Mouse (Mus musculus) erythroid progenitor cell, adult 5-6 weeks (primary cell): ENCODE data around the gene Clta. TPM values are rescaled to one million over a fixed set of nuclear protein-coding genes. Genes with fewer than 3 reads are reported as not detected.

Experiments used
- ATAC-seq: replicated peaks from 2 replicates; pipeline ENCODE4 v1.8.0; 2016; ENCODE audit warnings: moderate number of reproducible peaks, mild to moderate bottlenecking, moderate TSS enrichment, inconsistent platforms; ENCODE audit not compliant: poor library complexity, low FRiP score, severe bottlenecking
- total RNA-seq, 2 experiments: library from RNA; stranded (forward) in 1 of 2; stranded (reverse) in 1 of 2; fragments of 150-400 nt in 1 of 2; fragments of 186-747, 209-891 nt in 1 of 2; gene quantifications; 2 replicates each; pipeline versions ENCODE4 v1.2.3 to v1.2.4; 2015 to 2017; ENCODE audit warnings: low replicate concordance in 2 of 2

Clta gene
- total RNA-seq, 2 experiments from 2014 or later = 108 to 166 TPM

DNA sequence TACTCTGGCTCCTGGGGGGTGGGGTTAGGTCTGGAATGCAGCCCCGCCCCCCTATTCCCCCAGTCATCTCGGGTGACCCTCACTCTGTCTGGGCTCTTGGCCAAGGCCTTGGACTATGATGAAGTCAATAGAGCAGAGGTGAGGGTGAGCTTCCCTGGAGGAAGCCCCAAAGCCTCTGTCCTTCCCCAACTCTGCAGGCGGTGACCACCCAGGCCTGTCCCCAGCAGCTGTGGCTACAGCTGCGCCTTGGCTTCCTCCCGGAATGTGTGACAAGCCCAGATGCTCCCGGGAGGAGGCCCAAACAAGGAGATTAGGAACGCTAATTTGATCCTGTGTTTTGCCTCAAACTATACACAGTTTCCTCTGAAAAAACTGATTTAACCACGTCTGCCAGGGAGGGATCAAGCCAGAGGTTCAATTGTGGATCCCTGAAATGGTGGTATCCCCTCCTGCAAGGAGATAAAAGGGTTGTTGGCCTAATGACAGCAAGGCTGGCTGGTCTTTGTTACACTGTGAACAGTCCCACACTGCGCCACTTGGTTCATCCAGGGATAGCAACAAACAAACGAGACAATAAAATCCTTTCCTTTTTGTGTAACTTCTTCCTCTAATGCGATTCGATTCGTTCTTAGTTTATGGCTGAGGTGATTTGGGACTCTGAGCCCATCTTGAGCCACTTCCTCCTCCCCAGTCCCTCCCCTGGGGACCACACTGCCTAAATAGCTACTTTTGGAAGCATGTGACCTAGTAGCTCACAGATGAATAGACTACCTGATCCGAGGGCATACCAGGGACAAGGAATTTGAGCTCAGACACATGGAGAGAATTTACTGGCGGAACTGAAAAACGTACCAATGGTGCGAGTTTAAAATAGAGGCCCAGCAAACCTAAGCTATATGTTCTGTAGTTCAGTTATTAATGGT, 25.5 kb upstream of the Clta start:
- no peak for ATAC-seq

DNA sequence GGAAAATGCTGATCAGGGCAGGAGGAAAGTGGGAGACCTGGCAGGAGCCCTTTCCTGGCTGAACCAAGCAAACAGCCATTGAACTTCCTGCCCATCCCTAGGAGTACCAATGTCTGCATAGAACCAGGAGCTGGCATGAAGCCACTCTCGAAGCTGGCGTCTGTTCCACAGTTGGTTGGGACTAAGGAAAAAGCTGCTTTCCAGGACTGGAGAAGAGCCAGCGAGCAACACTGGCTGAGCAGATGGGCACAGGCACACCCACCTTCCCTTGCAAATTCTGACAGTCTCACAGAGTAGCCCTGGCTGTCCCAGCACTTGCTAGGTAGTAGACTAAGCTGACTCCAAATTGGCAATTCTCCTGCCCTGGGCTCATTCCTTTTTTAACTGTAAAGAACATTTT, 24.5 kb upstream of the Clta start:
- no peak for ATAC-seq

DNA sequence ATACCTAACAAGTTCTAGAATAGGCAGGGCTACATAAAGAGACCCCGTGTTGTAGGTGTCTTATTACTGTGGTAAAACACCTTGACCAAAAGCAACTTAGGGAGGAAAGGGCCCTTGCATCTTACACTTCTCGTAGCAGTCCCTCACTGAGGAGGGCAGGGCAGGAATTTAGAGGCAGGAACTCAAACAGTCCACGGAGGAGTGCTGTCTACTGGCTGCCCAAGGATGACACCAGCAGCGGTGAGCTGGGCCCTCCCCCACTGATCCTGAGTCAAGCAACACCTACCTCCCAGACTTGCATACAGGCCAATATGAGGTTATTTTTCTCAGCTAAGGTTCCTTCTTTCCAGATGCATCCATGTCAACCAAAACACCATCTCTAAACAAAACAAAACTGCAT, 24.0 kb upstream of the Clta start:
- ATAC-seq = no peak

DNA sequence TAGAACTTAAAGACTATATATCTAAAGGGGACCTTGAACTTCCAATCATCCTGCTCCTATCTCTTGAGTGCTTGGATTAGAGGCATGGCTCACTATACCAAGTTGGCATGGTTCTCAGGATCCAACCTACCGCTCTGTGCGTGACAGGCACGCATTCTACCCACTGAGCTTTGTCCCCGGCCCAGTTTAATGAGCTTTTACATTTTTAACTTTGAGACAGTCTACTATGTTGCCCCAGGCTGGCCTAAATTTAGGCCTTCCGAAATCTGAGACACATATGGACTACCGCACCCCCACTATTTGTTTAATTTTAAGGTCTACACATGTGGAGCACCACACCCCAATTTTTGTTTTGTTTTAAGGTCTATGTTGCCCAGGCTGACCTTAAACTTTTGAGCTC, 23.4 kb upstream of the Clta start:
- no peak for ATAC-seq

DNA sequence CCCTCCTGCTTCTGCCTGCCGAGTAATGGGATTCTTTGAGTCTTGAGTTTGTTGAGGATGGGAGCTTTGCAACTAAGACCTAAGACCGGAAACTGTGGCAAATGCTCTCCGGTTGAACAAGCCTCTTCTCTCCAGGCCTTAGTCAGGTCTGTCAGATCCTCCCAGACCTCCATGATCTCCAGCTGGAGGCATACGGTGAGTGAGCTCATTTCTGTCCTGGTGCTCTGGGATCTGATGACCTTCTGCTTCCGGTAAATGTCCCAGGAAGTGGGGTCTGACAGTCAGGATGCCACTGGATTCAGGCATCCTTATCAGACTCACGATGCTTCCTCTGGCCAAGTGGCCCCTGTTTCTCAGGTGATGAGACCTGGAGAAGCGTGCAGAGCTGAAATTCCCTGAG, 23.0 kb upstream of the Clta start:
- no peak for ATAC-seq

DNA sequence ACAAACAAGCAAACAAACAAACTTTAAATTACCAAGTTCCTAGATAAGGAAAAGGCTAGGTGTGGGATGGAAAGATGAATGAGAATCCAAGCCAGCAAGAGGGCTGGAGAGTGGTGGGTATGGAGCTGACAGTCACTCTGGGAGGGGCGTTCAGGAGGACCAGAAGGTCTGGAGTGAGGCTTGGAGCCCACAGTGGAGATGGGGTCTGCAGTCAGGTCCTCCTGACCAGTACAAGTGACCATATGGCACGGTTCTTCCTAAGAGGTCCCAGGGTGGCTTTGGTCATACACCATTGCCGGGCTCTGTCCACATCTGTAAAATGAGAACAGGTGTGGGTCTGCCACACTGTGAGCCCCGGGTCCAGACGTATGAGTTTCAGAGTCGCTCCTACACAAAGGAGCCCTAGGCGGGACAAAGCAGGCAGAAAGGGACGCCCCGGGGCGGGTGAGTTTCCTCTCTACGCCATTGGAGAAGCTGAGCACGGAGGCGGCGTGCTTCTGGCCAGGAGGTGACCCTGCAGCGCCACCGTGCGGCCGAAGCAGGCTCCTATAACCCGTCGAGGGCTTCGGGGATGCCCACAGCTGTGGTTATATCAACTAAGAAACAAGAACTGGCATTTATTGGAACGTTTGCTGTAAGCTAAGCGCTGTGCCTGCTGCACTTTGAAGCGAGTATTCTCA, 22.1 kb upstream of the Clta start:
- ATAC-seq = peak; percentile 94

DNA sequence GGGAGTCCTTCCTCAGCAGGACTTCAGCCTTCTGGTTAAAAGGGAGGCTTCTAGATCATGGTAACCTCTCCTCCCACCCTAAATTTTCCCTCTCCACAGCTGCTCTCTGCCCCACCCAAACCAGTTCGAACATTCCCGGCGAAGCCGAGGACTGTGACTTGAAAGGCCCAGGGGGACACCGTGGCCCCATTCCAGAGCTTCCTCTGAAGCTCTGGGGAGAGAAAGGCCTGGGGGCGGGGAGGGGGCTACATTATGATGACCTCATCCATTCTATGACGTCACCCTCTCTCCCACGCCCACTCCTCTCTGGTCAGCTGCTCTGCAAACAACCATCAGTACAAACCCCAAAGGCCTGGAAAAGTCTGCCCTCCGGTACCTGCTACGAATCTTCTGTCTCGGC, 21.1 kb upstream of the Clta start, which contains the start of gene Ccin:
Gene Ccin, plus strand, starts transcription at position 303 of the 400 bp plus-strand sequence.
- ATAC-seq = no peak

DNA sequence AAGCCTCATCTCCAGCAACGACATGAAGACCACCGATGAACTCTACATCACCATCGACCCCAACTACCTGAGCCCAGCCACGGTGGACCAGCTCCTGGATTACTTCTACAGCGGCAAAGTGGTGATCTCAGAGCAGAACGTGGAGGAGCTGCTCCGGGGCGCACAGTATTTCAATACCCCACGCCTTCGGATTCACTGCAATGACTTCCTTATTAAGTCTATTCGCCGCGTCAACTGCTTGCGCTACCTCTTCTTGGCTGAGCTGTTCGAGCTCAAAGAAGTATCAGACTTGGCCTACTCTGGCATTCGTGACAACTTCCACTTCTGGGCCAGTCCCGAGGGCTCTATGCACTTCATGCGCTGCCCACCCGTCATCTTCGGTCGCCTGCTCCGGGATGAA, 20.5 kb upstream of the Clta start:
- ATAC-seq = no peak

DNA sequence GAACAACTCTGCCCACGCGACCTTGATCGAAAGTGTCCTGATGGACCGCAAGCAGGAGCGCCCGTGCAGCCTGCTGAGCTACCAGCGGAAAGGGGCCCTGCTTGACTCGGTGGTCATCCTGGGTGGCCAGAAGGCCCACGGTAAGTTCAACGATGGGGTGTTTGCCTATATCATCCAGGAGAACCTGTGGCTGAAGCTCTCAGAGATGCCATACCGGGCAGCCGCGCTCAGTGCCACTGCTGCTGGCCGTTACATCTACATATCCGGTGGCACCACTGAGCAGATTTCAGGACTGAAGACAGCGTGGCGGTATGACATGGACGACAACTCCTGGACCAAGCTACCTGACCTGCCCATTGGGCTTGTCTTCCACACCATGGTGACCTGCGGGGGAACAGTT, 19.9 kb upstream of the Clta start:
- ATAC-seq = no peak

DNA sequence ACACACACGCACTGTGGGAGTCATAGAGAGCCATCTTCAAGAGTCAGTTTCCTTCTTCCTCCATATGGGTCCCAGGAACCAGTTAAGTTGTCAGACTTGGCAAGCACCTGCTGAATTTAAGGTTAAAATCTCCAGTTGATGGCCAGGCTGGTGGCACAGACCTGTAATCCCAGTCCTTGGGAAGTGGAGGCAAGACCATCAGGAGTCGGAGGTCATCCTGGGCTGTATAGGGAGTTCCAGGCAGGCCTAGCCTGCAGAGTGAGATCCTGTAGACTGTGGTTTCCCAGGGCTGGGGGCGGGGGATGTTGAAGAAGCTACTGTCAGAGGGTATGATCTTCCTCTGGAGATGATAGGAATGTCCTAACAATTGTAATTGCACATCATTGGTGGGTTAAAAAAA, 15.3 kb upstream of the Clta start:
- no peak for ATAC-seq

DNA sequence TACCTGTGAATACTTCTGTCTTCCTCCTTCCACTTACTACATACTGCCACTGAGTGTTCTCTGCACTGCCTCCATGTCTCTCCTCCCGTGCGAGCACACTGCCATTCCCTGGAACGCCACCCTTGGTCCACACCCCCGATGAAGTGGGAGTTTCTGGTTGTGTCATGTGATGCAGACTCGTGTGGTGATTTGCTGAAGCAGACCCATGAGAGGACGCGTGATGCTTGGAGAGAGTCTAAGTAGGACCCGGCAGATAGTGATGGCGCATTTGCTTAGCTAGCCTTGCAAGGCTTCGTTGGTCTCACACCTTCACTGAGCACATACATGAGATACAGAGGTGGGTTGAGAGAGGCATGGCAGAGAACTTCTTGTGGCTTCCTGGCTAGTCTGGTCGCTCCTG, 11.2 kb upstream of the Clta start:
- no peak; the same call in 1 of the 2 replicates for ATAC-seq

DNA sequence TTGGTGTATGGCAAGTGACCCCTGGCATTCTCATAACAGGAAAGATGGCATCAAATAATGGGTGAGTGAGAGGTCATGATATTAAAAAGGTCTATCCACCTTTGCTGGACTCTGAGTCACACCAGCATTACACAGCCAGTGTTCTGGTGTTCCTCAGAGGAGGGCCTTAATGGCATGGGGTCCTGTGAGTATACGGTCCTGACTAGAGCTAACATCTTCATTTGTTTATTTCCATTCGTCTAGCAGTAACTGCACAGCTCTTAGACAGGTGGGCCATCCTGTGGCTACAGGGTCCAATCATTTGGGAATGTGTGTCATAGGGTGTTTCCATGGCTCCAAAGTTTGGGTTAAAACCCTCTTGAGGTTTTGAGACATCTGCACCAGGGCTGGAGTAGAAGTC, 9.9 kb upstream of the Clta start:
- no peak for ATAC-seq

DNA sequence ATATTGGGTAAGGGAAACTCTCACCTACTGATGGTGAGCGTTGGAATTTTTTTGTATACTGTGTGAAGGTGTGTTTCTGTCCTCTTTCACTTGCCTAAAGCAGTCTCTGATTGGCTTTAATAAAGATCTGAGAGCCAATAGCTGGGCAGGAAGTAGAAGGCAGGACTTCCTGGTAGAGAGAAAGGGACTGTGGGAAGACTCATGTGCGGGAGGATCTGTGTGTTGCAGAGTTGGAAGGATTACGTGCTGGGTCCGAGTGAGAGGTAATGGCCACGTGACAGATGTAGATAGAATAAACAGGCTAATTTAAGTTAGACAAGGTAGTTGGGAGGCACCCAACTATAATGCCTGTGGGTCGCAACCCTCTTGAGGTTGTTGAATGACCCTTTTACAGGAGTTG, 630 bp upstream of the Clta start:
- ATAC-seq = peak; percentile 94

DNA sequence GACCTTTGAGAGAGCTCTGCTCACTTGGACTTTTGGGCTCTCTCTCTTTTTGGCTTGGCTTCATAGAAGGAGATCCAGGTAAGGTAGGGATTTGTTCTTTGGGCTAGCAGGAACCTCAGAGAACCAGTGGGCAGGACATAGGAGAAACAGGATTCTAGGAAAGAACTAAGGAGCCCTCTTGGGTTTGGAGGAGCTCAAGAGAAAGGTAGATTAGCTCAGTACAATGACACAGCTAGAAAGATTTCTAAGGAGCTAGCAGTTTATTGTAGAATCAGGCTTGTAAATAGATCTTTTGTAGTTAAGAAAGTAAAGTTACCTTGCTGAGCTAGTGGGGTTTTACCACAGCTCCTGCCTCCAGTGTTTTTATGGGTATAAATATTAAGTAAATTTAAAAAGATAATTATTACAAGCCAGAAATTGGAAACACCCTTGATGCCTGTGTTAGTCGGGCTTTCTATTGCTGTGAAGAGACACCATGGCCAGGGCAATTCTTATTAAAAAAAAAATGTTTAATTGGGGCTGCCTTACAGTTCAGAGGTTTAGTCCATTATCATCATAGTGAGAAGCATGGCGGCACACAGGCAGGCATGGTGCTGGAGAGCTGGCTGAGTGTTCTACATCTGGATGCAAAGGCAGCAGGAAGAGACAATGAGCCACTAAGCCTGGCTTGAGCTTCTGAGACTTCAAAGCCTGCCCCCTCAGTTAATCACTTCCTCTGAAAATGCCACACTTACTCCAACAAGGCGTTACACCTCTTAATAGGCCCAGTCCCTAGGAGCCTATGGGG, 564 bp downstream of the Clta start:
- ATAC-seq = peak; percentile 27

DNA sequence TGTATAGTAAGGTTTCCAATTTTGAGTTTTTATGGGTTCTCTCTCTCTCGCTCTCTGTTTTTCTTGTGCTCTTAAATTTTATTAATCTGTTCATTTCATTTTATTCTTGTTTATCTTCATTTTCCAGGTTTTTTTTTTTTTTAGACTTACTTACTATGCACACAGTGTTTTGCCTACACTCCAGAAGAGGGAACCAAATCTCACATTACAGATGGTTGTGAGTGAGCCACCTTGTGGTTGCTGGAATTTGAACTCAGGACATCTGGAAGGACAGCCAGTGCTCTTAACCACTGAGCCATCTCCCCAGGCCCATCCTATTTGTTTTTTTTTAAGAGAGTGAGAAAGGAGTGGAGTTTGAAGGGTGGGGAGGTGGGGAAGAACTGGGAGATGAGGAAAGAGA, 5.9 kb downstream of the Clta start:
- no peak for ATAC-seq

DNA sequence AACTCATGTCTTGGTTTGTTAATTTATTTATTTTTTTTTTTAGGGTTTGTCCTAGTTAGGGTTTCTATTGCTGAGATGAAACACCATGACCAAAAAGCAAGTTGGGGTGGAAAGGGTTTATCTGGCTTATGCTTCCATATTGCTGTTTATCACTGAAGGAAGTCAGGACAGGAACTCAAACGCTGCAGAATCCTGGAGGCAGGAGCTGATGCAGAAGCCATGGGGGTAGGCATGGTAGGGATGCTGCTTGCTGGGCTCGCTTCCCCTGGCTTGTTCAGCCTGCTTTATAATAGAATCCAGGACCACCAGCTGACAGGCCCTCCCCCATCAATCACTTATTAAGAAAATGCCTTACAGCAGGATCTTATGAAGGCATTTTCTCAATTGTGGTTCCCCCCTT, 6.6 kb downstream of the Clta start:
- no peak for ATAC-seq

DNA sequence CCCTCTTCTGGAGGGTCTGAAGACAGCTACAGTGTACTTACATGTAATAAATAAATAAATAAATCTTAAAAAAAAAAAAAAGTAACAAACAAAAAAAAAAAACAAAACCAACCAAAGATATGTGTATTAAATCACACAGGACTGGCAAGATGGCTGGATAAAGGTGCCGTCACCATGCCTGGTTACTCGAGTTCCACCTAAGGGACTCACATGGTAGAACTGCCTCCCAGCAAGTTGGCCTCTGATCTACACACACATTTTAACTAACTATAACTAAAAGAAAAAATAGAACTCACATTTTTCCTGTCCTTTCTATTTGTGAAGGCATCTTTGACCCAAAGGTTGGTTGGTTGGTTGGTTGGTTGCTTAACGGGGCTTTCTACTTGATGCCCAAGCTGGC, 7.5 kb downstream of the Clta start:
- ATAC-seq = no peak

DNA sequence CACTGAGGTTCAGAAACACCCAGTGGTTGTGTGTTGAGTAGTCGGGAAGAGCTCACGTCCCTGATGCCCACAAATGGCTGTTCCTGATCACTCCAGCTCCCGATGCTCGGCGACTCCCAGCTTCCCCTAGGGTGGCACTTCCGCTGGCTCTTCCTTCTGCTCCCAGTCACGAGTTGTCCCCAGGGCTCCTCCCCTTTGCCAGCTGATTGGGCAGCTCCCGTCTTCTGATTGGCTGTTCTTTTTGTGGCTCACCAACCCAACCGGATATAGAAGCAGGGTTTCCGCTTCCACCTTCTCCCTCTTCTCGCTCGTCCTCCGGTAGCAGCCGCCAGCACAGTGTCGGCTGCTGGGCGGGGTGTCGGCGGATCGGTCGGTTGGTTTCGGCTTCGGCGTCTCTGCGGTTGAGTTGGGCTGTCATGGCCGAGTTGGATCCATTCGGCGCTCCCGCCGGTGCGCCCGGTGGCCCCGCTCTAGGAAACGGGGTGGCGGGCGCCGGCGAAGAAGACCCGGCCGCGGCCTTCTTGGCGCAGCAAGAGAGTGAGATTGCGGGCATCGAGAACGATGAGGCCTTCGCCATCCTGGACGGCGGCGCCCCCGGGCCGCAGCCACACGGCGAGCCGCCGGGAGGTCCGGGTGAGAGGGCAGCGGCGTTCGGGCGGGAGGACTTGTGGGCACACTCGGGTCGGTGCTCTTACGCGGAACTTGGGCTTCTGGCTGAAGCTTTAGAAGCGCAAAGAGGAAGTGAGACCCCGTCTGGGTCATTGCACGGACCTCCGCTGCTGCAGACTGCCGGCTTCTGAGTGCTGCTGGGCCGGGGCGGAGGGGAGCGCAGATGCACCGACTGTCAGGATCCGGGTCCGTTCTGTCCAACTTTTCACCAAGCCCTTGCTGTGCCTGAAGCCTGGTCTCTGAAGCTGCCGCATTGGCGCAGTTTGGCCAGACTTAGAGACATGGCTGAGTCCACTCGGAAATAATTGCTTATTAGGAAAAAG, 8.4 kb downstream of the Clta start:
- peak; percentile 100 for ATAC-seq

DNA sequence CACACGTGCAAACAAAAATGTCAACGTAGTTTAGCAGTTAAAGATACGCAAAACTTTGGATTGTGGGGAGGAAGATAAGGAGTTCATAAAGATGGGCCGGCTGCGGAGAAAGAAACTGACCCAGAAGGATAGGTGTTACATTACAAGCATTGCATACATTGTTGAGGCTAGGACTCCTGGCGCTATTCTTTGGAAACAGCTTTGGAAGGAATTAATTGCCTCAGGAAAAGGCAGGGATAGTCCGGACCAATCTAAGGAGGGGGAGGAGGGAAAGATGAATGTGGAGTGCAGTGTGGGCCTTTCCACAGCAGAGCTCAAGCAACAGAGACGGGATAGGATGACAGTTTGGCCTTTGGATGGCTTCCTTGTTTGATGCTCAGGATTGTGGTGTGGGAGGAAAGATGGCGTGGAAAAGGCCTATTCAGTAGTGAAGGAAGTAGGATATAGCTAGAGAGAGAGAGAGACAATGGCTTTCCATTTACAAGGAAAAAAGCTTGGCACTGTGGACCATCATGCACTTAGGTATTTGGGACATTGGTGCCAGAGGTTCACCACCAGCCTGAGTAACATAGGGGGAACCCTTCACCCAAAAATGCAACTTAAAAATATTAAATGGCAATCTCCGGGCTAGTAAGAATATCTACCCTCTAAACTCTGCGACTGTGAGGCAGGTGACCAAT, 9.3 kb downstream of the Clta start:
- no peak for ATAC-seq
